Mouse (Mus musculus): ENCODE results near the gene Tmod4. TPM values are rescaled to one million over a fixed set of nuclear protein-coding genes. Genes with fewer than 3 reads are reported as not detected.

The Tmod4 gene
- polyA plus RNA-seq, 1 experiment from 2014 or later: 1.7 TPM

GRCm38 (mm10) chr3:95174011-95174592, 49.8 kb downstream of the Tmod4 start:
- Histone ChIP-seq H3K9me3 (ENCODE audit: control insufficient read depth, low read length) (no peaks in the 10 kb centered on the region), H3K4me2 (replicated peaks) (peak overlapping the region; percentile 40), H3K27me3 (ENCODE audit: control insufficient read depth, insufficient read depth, low read length) (peaks cover 25% of the 10 kb centered on the region), H3K9ac (no peak overlapping the region), H3K4me3 (replicated peaks; ENCODE audit: low read length) (no peak overlapping the region), H3K4me1 (replicated peaks; ENCODE audit: control insufficient read depth, insufficient read depth, low read length) (peaks cover 6% of the 10 kb centered on the region; the same call in 1 of the 2 replicates), H3K27ac (no peak overlapping the region), H3K36me3 (replicated peaks; ENCODE audit: control insufficient read depth, insufficient read depth) (peaks cover 48% of the 10 kb centered on the region)
- WGBS: 4% methylated on average over 16 of the region's 16 CpGs
- ATAC-seq (ENCODE audit: low FRiP score) (0 out of 2 replicates have a peak, but pooled peaks have one; percentile 42), DNase-seq (ENCODE audit: low spot score) (peak; percentile 87)

GRCm38 (mm10) chr3:95176500-95176899, 52.2 kb downstream of the Tmod4 start:
- Histone ChIP-seq H3K4me3 (replicated peaks; ENCODE audit: low read length) (no peak overlapping the region), H3K9ac (no peak overlapping the region), H3K36me3 (replicated peaks; ENCODE audit: control insufficient read depth, insufficient read depth) (peaks cover 24% of the 10 kb centered on the region), H3K9me3 (ENCODE audit: control insufficient read depth, low read length) (no peaks in the 10 kb centered on the region), H3K4me2 (replicated peaks) (no peak overlapping the region), H3K4me1 (replicated peaks; ENCODE audit: control insufficient read depth, insufficient read depth, low read length) (peaks cover 6% of the 10 kb centered on the region; the same call in 1 of the 2 replicates), H3K27ac (no peak overlapping the region), H3K27me3 (ENCODE audit: control insufficient read depth, insufficient read depth, low read length) (peaks cover 4% of the 10 kb centered on the region)
- ATAC-seq (ENCODE audit: low FRiP score): no peak
- WGBS: 61% methylated on average over 3 of the region's 3 CpGs
- DNase-seq (ENCODE audit: low spot score): no peak

- no peak overlapping the region for H3K9ac ChIP-seq
- H3K4me3 ChIP-seq (replicated peaks; ENCODE audit: low read length): no peak overlapping the region
- no peaks in the 10 kb centered on the region for H3K9me3 ChIP-seq (ENCODE audit: control insufficient read depth, low read length)
- peaks cover 13% of the 10 kb centered on the region for H3K36me3 ChIP-seq (replicated peaks; ENCODE audit: control insufficient read depth, insufficient read depth)
- H3K4me1 ChIP-seq (replicated peaks; ENCODE audit: control insufficient read depth, insufficient read depth, low read length): peaks cover 6% of the 10 kb centered on the region; the same call in 1 of the 2 replicates
- ATAC-seq (ENCODE audit: low FRiP score) (no peak), DNase-seq (ENCODE audit: low spot score) (no peak)
- WGBS: 79% methylated on average over 6 of the region's 6 CpGs
- no peak overlapping the region for H3K4me2 ChIP-seq (replicated peaks)
- no peak overlapping the region for H3K27ac ChIP-seq
- H3K27me3 ChIP-seq (ENCODE audit: control insufficient read depth, insufficient read depth, low read length): no peaks in the 10 kb centered on the region
Observed at GRCm38 (mm10) chr3:95177583-95177982, 53.3 kb downstream of the Tmod4 start.

Small RNAs within 50 kb of the gene (microRNA-seq; reads per million reads assigned to microRNA genes)
- gene Mir8099-1: not detected

Other genes starting within 250 kb of the Tmod4 start
- 380 and 393 TPM in 2 replicates for gene Psmb4, start 237.5 kb upstream of the Tmod4 start, polyA plus RNA-seq (2014; fragmentation: Nextera tagmentation; extraction: Ambion mirVana)
- gene Selenbp1, start 191.4 kb upstream of the Tmod4 start, polyA plus RNA-seq (2014; fragmentation: Nextera tagmentation; extraction: Ambion mirVana): 9.9 and 12.9 TPM in 2 replicates
- gene Rfx5, start 170.4 kb upstream of the Tmod4 start, polyA plus RNA-seq (2014; fragmentation: Nextera tagmentation; extraction: Ambion mirVana): 7.4 and 8.9 TPM in 2 replicates
- gene Pi4kb, start 149.7 kb upstream of the Tmod4 start, polyA plus RNA-seq (2014; fragmentation: Nextera tagmentation; extraction: Ambion mirVana): 25.0 and 28.4 TPM in 2 replicates
- 19.6 and 21.2 TPM in 2 replicates for gene Zfp687, start 109.0 kb upstream of the Tmod4 start, polyA plus RNA-seq (2014; fragmentation: Nextera tagmentation; extraction: Ambion mirVana)
- gene Psmd4, start 81.9 kb upstream of the Tmod4 start, polyA plus RNA-seq (2014; fragmentation: Nextera tagmentation; extraction: Ambion mirVana): 238 and 248 TPM in 2 replicates
- gene Pip5k1a, start 17.5 kb upstream of the Tmod4 start, polyA plus RNA-seq (2014; fragmentation: Nextera tagmentation; extraction: Ambion mirVana): 9.9 and 12.7 TPM in 2 replicates
- gene Vps72, start 13.5 kb upstream of the Tmod4 start, polyA plus RNA-seq (2014; fragmentation: Nextera tagmentation; extraction: Ambion mirVana): 148 and 150 TPM in 2 replicates
- gene Scnm1, start 9.5 kb downstream of the Tmod4 start, polyA plus RNA-seq (2014; fragmentation: Nextera tagmentation; extraction: Ambion mirVana): 71.4 and 82.4 TPM in 2 replicates
- 34.0 and 35.7 TPM in 2 replicates for gene Lysmd1, start 9.6 kb downstream of the Tmod4 start, polyA plus RNA-seq (2014; fragmentation: Nextera tagmentation; extraction: Ambion mirVana)
- gene Tnfaip8l2, start 17.9 kb downstream of the Tmod4 start, polyA plus RNA-seq (2014; fragmentation: Nextera tagmentation; extraction: Ambion mirVana): 2.3 and 2.7 TPM in 2 replicates
- 35.8 and 36.5 TPM in 2 replicates for gene Sema6c, start 36.0 kb downstream of the Tmod4 start, polyA plus RNA-seq (2014; fragmentation: Nextera tagmentation; extraction: Ambion mirVana)
- 3.0 and 3.9 TPM in 2 replicates for gene Gabpb2, start 93.4 kb downstream of the Tmod4 start, polyA plus RNA-seq (2014; fragmentation: Nextera tagmentation; extraction: Ambion mirVana)
- gene Cdc42se1, start 104.3 kb downstream of the Tmod4 start, polyA plus RNA-seq (2014; fragmentation: Nextera tagmentation; extraction: Ambion mirVana): 65.0 and 70.1 TPM in 2 replicates
- gene Mllt11, start 107.7 kb downstream of the Tmod4 start, polyA plus RNA-seq (2014; fragmentation: Nextera tagmentation; extraction: Ambion mirVana): 560 and 570 TPM in 2 replicates
- 0.16 TPM in 1 of 2 replicates, not detected in the other for gene Gm128, start 117.1 kb downstream of the Tmod4 start, polyA plus RNA-seq (2014; fragmentation: Nextera tagmentation; extraction: Ambion mirVana)
- 0.27 TPM in 1 of 2 replicates, not detected in the other for gene Bnipl, start 126.7 kb downstream of the Tmod4 start, polyA plus RNA-seq (2014; fragmentation: Nextera tagmentation; extraction: Ambion mirVana)
- gene Mindy1, start 156.9 kb downstream of the Tmod4 start, polyA plus RNA-seq (2014; fragmentation: Nextera tagmentation; extraction: Ambion mirVana): 37.8 and 38.9 TPM in 2 replicates
- gene Prune1, start 157.6 kb downstream of the Tmod4 start, polyA plus RNA-seq (2014; fragmentation: Nextera tagmentation; extraction: Ambion mirVana): 63.8 and 66.0 TPM in 2 replicates
- gene Anxa9, start 182.7 kb downstream of the Tmod4 start, polyA plus RNA-seq (2014; fragmentation: Nextera tagmentation; extraction: Ambion mirVana): 0.24 and 0.52 TPM in 2 replicates
- 81.8 and 88.3 TPM in 2 replicates for gene Cers2, start 190.3 kb downstream of the Tmod4 start, polyA plus RNA-seq (2014; fragmentation: Nextera tagmentation; extraction: Ambion mirVana)
- 47.6 and 54.2 TPM in 2 replicates for gene Setdb1, start 232.7 kb downstream of the Tmod4 start, polyA plus RNA-seq (2014; fragmentation: Nextera tagmentation; extraction: Ambion mirVana)